Mouse (Mus musculus): ENCODE measurements around the gene Slc25a18.

GRCm38 (mm10) chr6:120819294-120819693, 45.9 kb downstream of the Slc25a18 start:
- TF ChIP-seq POLR2A (IDR thresholded peaks at IDR 0.05; ENCODE audit: insufficient read depth, low read length) (no peak), EP300 (IDR thresholded peaks at IDR 0.05; ENCODE audit: insufficient read depth, low read depth, low read length) (no peak), CTCF (IDR thresholded peaks at IDR 0.05; ENCODE audit: low read depth, low read length) (no peak)

All from ES-Bruce4 (cell line).